Mouse (Mus musculus): ENCODE measurements around the gene Inpp4b.
"Not testable (repeated sequence)": the region's sequence is repeated elsewhere in the genome, so short reads cannot be mapped to it uniquely, and the experiment has no call there.

Gene Inpp4b

DNA sequence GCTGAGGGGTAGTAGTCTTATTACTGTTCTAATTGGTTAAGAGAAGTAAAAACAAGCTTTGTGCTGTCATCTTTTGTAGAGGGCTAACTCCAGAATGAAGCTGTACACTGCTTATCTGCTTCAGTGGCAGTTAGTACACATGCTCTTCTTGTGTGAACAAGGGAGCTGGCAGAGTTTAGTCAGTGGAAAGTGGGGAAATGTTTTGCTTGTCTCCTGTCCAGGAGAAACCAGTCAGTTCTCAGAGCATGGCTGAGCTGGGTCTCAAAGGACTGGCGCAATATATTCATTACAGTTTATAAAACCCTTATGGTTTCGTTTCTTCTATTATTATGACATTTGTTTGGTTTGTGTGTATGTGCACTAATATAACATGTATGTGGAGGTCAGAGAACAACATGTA, 610.7 kb downstream of the Inpp4b start:
- CTCF ChIA-PET: no interaction called here

DNA sequence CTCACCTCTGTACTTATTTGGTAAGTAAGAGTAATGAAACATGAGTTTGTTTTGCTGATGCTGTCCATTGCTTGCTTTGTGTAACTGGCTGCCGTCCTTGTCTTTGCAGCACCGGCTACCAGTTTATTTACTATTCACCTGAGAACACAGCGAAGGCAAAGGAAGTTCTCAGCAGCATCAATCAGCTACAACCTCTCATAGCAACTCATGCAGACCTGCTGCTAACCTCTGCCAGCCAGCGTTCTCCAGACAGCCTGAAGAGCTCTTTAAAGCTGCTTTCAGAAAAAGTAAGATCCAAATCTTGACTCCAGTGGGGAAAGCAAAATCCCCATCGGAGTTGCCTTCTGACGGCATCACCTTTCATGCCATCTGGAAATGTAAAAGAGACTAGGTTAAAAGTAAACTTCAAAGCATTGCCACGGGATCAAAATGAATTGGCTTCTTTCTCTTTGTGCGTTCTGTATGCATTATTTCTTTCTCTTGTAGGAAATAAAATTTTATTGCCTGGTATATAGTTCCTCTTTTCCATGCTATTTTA, 642.8 kb downstream of the Inpp4b start:
- CTCF ChIA-PET: interaction anchor here (0.7 kb wide), 1 partner anchor 11 kb away, joined by 3 read pairs; no protein-coding TSS in a partner anchor

DNA sequence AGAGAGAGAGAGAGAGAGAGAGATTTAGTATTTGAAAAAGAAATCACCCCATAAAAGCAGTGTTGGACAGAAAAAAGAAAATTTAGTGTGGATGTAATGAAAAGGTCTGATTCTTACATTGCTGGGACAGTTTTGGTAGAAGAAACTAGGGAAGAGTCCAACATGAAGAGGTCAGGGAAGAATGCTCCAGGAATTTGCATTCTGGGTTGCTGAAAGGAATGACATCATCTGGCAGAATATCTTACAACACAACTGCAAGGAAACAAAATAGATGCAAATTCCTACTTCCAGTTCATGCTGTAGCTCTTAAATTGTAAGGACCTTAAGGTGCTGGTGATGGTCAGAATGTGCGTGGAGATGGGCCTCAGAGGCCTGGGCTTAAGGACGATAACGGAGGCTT, 650.6 kb downstream of the Inpp4b start:
- CTCF ChIA-PET: no interaction called here

DNA sequence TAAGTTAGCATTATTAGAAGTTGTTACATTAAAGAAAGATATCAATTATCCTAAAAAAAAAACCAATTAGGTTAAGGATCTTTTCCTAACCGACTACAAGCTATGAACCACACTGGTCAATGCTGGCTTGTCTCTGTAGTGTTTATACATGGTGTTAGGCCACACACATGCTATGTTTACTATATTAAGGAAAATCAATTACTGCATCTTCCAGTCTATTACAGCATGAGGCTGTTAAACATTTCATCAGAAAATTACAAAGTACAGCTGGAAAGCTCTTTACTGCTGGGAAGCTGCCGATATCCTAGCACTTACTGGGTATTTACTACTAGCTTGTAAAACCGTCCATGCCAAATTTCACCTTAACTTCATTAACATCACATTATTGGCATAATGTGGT, 653.9 kb downstream of the Inpp4b start:
- CTCF ChIA-PET: interaction anchor here (0.6 kb wide), 1 partner anchor 11 kb away, joined by 3 read pairs; no protein-coding TSS in a partner anchor

DNA sequence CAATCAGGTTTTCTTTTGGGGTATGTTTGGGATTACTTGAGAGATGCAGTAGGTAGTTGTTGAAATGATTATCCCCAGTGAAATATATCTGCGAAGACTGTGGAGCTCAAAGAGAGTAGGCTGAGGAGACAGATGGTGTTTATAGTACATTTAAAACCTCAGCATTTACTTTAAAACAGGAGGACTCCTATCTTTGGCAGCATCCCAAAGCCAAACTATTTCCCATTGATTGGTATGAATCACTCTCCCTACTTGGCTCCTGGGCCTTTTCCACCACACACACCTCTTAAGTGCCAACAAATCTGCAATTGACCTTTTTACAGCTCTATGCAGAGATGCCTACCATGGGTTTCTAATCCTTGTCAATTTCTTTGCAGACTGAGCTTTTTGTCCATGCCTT, 654.5 kb downstream of the Inpp4b start:
- CTCF ChIA-PET: interaction anchor here (0.6 kb wide), 1 partner anchor 12 kb away, joined by 3 read pairs; no protein-coding TSS in a partner anchor

DNA sequence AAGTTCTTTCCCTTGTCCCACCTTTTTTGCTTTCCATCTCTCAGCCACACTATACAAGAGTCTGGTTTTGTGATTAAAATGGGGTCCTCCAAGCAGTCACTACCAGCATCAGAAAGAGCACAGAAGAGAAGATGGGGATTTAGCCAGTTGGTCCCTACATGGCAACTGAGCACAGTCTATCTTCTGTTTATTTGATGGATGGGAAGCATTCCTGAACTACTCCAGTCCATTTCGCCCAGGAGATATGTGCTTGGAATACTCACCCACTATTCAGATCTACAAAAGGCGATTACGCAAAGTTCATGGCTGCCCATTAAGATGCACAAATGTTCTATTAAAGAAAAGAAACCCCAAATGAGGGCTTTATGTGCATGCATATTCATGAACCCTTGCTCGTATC, 661.8 kb downstream of the Inpp4b start:
- CTCF ChIA-PET: no interaction called here

DNA sequence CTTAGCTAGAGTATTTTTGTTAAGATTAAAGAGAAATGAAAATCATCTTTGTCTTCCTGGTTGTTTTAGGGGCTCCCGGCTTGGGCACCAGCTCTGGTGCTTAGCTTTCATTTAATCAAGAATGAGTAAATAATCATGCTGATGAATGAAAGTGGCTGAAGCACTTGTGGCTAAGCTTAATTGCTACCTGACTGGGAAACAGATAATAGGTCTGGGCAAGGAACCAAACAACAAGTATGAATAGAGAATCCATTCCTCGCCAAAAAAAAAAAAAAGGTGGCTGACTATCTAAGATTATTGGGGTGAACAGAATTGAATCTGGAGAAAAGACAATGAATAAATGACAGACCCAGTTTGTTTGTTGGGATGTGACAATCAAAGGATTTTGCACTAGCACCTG, 663.1 kb downstream of the Inpp4b start:
- CTCF ChIA-PET: no interaction called here

DNA sequence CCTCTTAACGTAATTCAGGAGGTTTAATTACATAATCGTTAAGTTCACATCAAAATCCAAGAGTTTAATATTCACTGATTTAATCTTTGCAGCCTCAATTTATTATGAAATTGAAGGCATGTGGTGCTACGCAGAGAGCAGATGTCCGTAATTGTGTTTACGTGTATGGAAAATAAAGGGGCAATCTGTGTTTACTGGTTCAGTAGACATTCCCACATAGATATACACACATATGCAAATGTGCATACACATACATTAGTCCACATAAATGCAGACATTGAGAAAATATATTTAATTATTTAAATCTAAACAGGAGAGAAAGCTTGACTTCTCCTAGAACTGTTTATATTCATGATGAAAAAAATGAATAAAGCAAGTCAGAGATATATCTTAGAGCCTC, 675.4 kb downstream of the Inpp4b start:
- CTCF ChIA-PET: no interaction called here

DNA sequence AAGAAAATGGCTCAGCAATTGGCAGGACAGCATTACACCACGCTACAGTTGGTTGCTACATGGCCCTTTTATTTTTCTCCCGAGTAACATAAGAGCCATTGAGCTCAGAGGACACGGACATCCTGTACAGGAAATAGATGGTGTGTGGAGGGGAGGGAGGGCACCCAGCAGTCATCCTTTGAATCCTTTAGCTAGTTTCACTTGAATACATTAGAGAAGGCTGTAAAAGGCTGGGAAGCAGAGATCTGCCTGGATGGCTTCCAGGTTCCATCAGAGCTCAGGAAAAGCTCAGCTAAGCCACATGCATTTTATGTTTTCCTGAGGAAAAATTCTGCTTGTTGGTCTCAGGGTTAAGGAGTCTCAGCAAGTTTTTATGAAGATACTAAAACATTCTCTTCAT, 685.0 kb downstream of the Inpp4b start:
- CTCF ChIA-PET: no interaction called here

DNA sequence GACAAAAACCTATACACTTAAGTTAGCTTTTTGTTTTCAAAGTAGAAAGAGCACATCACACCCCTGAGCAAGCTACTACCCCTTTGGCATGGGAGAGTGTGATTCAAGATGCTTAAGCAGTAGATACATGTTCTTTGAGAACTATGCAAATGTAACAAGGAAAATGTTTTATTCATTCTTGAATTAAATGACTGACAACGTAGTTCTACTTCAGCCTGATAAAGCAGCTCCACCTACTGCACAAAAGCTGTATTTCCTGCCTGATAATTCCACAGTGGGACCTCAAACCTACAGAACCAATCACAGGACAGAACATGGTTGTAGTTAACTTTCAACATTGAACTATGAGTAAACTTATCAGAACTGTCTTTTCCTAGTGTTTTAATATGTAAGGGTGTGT, 686.5 kb downstream of the Inpp4b start:
- CTCF ChIA-PET: no interaction called here

DNA sequence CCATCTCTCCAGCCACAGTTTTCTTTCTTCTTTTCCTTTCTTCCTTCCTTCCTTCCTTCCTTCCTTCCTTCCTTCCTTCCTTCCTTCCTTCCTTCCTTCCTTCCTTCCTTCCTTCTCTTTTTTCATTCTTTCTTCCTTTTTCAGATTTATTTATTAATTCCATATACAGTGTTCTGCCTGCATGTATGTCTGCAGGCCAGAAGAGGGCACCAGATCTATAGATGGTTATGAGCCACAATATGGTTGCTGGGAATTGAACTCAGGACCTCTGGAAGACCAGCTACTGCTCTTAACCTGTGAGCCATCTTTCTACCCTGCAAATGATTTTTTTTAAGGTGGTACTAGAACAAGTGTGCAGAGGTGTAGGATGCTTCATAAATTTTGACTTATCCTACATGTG, 689.7 kb downstream of the Inpp4b start:
- CTCF ChIA-PET: not testable (repeated sequence)

DNA sequence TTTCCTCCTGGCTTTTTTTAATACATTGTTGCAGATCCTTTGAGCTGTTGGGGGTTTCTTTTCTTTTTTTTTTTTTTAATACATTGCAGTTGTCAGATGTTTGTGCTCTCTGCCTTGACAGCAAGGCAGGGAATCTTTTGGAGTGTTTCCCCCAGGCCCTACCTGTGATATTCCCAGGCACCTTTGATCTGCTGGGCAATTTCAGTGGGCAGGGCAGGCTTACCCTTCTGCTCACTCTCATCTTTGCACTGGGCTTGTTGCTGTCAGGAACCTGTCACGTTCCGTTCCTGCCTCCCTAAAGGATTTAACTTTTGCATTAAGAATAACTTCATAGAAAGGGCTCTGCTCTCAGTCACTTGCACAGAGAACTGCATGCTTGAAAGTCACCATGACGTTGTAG, 711.7 kb downstream of the Inpp4b start:
- CTCF ChIA-PET: no interaction called here

DNA sequence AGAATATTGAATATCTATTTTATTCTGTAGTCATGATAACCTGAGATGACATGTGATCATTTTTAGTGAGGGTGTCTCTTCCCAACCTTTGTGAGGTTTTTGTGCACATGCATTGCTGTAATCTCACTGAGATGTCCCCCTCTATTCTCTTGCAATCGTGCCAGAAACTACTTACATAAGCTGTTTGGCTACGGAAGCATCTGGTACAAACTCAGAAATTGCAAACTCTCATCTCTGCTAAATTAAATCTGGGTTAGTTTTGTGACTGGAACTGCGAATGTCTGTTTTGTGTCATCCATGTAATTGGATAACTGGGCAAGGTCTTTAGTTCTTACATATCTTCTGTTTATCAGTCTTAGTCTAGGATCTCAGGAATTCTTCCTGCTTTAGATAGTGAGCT, 725.3 kb downstream of the Inpp4b start:
- CTCF ChIA-PET: no interaction called here

DNA sequence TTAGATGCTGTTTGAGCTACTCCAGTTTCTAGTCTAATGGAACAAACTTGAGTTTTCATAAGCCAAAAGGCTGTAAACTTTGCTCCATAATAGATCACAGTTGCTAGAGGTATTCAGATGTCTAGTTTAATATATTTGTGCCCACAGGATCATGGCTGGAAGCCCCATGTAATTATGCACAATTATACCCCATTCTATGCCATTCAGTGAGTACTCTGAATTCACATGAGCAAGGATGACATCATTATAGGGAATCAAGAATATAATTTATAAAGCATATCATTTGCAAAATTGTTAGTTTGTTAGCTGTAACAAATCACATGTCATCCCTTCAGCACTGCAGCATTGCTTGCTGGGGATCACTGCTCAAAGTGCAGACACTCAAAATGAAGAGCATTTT, 736.9 kb downstream of the Inpp4b start:
- CTCF ChIA-PET: no interaction called here

DNA sequence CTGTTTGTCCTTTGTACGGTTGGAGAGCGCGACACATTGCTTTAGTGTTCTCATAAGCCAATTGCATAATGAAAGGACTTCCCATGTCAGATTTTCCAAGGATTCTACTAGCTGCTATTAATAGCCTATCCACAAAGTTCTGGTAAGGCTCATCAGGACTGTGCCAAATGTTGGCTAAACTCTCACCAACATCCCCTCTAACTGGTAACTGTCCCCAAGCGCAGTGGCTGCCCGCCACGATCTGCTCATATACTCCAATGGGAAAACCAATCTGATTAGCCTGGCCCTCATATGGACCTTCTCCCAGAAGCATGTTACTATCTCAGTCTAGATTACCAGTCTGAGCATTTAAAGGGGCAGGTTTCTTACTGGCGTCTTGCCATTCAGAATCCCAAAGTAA, 744.3 kb downstream of the Inpp4b start:
- CTCF ChIA-PET: interaction anchor here (0.6 kb wide), 1 partner anchor 135 kb away, joined by 3 read pairs; no protein-coding TSS in a partner anchor

DNA sequence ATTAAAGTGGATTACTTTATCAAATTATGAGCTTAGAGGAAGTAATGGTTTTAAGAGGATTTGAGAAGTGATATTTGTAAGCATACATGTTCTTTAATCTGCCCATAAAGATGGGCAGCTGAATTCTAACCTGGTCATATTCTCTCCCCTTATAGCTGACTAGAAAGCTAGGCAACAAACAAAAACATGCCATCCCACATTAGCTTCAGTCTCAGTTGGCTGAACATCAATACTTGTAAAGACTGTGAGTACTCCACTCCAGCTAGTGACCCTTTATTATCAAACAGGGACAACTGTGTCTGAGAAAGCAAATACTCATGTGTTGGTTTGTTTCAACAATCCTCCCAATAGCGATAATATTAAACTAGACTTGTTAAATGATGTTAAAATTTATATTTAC, 748.5 kb downstream of the Inpp4b start:
- CTCF ChIA-PET: no interaction called here

DNA sequence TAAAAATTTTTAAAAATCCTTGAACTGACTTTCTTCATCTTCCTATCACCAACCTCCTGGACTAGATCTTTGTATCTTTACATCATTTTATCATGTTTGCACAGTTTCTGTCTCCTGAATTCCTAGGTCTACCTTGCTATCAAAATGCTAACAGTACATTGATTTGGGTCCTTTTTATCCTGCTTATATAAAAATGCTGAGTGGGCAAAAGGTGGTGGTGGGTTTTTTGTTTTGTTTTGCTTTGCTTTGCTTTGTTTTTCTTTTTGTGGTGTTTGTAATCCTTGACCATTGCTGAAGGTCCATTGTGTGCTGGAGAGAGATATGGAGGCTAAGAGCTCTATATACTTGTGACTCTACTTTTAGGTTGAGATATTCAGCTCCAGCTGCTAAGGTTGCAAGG, 750.9 kb downstream of the Inpp4b start:
- CTCF ChIA-PET: interaction anchor here (0.7 kb wide), 1 partner anchor 74 kb away, joined by 3 read pairs; no protein-coding TSS in a partner anchor

DNA sequence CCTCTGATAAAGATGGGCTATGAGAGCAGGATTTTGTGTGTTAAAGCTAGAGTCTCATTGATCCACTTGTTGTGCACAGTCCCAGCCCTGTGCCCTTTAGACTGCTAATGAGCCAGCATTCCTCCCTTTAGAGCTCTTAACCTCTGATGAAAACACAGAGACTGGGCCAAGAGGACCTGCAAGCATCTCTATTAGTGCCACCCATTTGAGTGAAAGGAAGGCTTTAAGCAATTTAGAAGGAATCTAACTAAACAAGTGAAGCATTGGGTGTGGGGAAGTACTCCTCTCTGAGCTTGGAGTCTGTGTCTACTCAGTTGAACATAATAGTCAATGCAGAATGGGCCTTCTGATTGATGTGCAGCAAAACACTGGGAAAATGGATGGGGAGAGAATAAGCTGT, 762.2 kb downstream of the Inpp4b start:
- CTCF ChIA-PET: no interaction called here

DNA sequence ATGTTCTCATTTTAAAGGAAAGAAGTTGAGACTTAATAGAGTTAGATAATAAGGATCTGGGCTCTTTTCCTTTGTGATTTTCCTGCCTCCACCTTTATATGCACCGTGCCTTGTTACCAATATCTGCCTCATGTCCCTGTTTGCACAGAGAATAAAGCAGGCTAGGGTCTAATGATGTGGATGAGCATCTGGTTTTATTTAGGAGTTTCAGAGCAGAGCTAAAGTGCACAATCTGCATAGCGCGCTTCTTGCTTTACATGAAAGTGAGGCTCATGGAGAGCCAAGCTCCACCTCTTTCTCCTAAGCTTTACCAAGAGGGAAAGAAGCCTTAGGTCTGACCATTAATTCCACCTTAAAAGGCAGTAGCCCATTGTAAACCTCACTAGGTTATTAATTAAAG, 763.8 kb downstream of the Inpp4b start:
- CTCF ChIA-PET: no interaction called here

DNA sequence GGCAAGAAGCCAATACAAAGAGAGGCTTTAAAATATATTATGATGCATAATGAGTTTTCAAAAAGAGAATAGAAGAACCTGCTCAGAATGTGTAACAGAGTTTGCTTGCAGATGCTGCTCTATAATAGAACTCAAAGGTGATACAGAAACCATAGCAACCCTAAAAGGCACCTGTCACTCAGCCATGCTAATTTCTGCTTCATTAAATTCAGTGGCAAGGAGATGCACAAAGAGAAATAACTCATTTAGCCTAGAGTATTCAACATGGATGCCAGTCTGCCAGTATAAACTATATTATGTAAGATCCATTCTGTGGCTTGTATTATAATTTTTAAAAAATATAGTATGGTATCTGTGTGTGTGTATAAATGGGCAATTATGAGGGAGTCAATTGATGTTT, 807.9 kb downstream of the Inpp4b start:
- CTCF ChIA-PET: no interaction called here

DNA sequence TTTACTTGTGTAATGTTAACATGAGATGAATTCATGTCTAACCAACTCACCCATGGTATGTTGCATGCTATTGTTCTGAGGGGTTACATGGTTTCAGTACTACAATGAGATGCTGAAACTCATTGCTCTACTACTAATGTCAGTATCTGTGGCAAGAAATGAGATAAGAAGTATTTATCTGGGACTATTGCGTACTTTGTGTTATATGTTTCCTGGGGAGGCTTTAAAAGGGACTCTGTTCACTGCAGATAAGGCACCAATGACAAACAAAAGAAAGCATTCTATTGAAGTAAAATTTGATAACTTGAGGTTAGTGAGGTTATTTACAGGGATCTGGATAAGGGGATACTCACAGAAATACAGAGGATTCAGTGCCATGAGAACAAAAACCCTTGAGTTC, 815.6 kb downstream of the Inpp4b start:
- CTCF ChIA-PET: no interaction called here
